Mouse (Mus musculus) E14TG2a.4 (cell line): ENCODE data around the gene Prl3b1.

Experiments used
- H3K27me3 ChIP-seq: 2 replicates; pipeline ENCODE4 v1.6.1; 2014; ENCODE audit warnings: low read length, control low read depth; ENCODE audit not compliant: insufficient read depth
- H3K36me3 ChIP-seq: 2 replicates; pipeline ENCODE4 v1.6.1; 2014; ENCODE audit warnings: low read length, control low read depth; ENCODE audit not compliant: insufficient read depth
- H3K4me1 ChIP-seq: replicated peaks from 2 replicates; pipeline ENCODE4 v1.6.1; 2014; ENCODE audit warnings: low read depth, low read length, control low read depth
- H3K4me3 ChIP-seq: replicated peaks from 2 replicates; pipeline ENCODE4 v1.5.1; 2014; ENCODE audit warnings: mild to moderate bottlenecking, low read length
- H3K9me3 ChIP-seq: 2 replicates; pipeline ENCODE4 v1.6.1; 2014; ENCODE audit warnings: low read length, control low read depth
- CTCF ChIP-seq: conservative IDR thresholded peaks from 2 replicates; pipeline ENCODE4 v1.5.1; 2014; ENCODE audit warnings: low read length
- NANOG ChIP-seq: IDR thresholded peaks from 2 replicates; pipeline ENCODE4 v1.6.1; 2014; ENCODE audit warnings: borderline replicate concordance, low read length, mixed read lengths
- POU5F1 ChIP-seq: IDR thresholded peaks from 2 replicates; pipeline ENCODE4 v1.6.1; 2014; ENCODE audit warnings: low read length, borderline replicate concordance

The Prl3b1 gene

GRCm38 (mm10) chr13:27241547-27241946 lies at the start of gene Prl3b1:
Gene Prl3b1, plus strand, starts transcription at chr13:27241847.
- Histone ChIP-seq H3K36me3 (no peaks in the 10 kb centered on the region), H3K9me3 (no peaks in the 10 kb centered on the region), H3K4me3 (no peak within 1 kb of the TSS), H3K4me1 (no peaks in the 10 kb centered on the region), H3K27me3 (no peaks in the 10 kb centered on the region)
- TF ChIP-seq CTCF (no peak), POU5F1 (no peak), NANOG (no peak)

DNA sequence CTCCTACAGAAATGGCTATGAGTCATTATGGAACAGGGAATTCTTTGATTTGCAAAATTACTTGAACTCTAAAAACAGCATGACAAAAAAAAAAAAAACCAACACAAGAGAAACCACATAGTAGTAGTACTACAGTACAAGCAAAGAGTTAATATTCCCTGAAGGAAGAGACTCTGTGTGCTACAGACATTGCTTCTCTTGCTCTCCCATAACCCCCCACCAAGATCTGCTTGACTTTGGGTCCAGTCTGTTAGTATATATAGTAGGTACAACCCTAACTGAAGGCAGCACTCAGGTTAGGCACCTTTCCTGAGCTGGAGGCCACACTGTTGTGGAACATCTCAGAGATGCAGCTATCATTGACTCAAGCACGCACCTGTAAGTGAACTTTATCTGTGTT lies 45.3 kb upstream of the Prl3b1 start, which contains the start of gene Prl3c1:
TSS of gene Prl3c1 (plus strand) at position 301 of the 400 bp plus-strand sequence.
- TF ChIP-seq POU5F1 (no peak), CTCF (no peak), NANOG (no peak)
- Histone ChIP-seq H3K4me3 (no peak within 1 kb of the TSS), H3K4me1 (no peaks in the 10 kb centered on the region), H3K36me3 (no peaks in the 10 kb centered on the region), H3K27me3 (no peaks in the 10 kb centered on the region), H3K9me3 (0 out of 2 replicates have a peak, but pooled peaks cover 9% of the 10 kb centered on the region)

- Histone ChIP-seq H3K27me3 (no peaks in the 10 kb centered on the region), H3K9me3 (no peaks in the 10 kb centered on the region), H3K36me3 (no peaks in the 10 kb centered on the region), H3K4me3 (no peak within 1 kb of the TSS), H3K4me1 (no peaks in the 10 kb centered on the region)
- TF ChIP-seq CTCF (no peak), POU5F1 (no peak), NANOG (no peak)
These were observed 17.5 kb downstream of the Prl3b1 start, which contains the start of gene Prl3a1 for GRCm38 (mm10) chr13:27259136-27259535. Gene Prl3a1, plus strand, starts transcription at chr13:27259436.
